Mouse (Mus musculus): ENCODE data around the gene Kcnk4. TPM values are rescaled to one million over a fixed set of nuclear protein-coding genes. Genes with fewer than 3 reads are reported as not detected.
A peak's percentile ranks its signal among the peaks of the same experiment; 100 is the strongest.

Kcnk4 gene
- polyA plus RNA-seq, 1 experiment from 2014 or later, result 0.75 TPM

- 81% methylated on average over 16 of the region's 16 CpGs for WGBS
- Histone ChIP-seq H3K27ac (replicated peaks) (no peak overlapping the region), H3K36me3 (ENCODE audit: control insufficient read depth, insufficient read depth, low read length) (no peaks in the 10 kb centered on the region), H3K4me1 (replicated peaks; ENCODE audit: control insufficient read depth, insufficient read depth) (peaks cover 5% of the 10 kb centered on the region; the same call in 1 of the 2 replicates), H3K4me2 (replicated peaks; ENCODE audit: low read depth) (no peak overlapping the region), H3K9me3 (ENCODE audit: control insufficient read depth, low read length) (no peaks in the 10 kb centered on the region), H3K4me3 (ENCODE audit: low read depth, low read length) (no peak overlapping the region), H3K27me3 (ENCODE audit: control insufficient read depth, insufficient read depth, low read length) (peaks cover 7% of the 10 kb centered on the region), H3K9ac (ENCODE audit: low read length) (no peak overlapping the region)
- TF ChIP-seq EP300 (optimal IDR thresholded peaks at IDR 0.05) (no peak), CTCF (IDR thresholded peaks at IDR 0.05; ENCODE audit: low read depth) (no peak)
- ATAC-seq (ENCODE audit: low FRiP score, low TSS enrichment) (no peak), DNase-seq (ENCODE audit: low spot score) (no peak)
Observed at GRCm38 (mm10) chr19:6937541-6938465, 3.5 kb upstream of the Kcnk4 start.

GRCm38 (mm10) chr19:6936299-6936698, 2.0 kb upstream of the Kcnk4 start:
- no peak overlapping the region for H3K4me3 ChIP-seq (ENCODE audit: low read depth, low read length)
- TF ChIP-seq EP300 (optimal IDR thresholded peaks at IDR 0.05), result no peak
- TF ChIP-seq CTCF (IDR thresholded peaks at IDR 0.05; ENCODE audit: low read depth), result peak; percentile 68
- H3K9ac ChIP-seq (ENCODE audit: low read length), result no peak overlapping the region
- peaks cover 10% of the 10 kb centered on the region for H3K27me3 ChIP-seq (ENCODE audit: control insufficient read depth, insufficient read depth, low read length)
- H3K4me2 ChIP-seq (replicated peaks; ENCODE audit: low read depth), result no peak overlapping the region
- DNase-seq (ENCODE audit: low spot score) (peak; percentile 55), ATAC-seq (ENCODE audit: low FRiP score, low TSS enrichment) (no peak)
- 15% methylated on average over 3 of the region's 3 CpGs for WGBS
- H3K36me3 ChIP-seq (ENCODE audit: control insufficient read depth, insufficient read depth, low read length), result no peaks in the 10 kb centered on the region
- H3K4me1 ChIP-seq (replicated peaks; ENCODE audit: control insufficient read depth, insufficient read depth), result peaks cover 5% of the 10 kb centered on the region; the same call in 1 of the 2 replicates
- H3K27ac ChIP-seq (replicated peaks), result no peak overlapping the region
- H3K9me3 ChIP-seq (ENCODE audit: control insufficient read depth, low read length), result no peaks in the 10 kb centered on the region

GRCm38 (mm10) chr19:6933436-6934194, 700 bp downstream of the Kcnk4 start:
- 7% methylated on average over 55 of the region's 58 CpGs for WGBS
- Histone ChIP-seq H3K9me3 (ENCODE audit: control insufficient read depth, low read length) (no peaks in the 10 kb centered on the region), H3K36me3 (ENCODE audit: control insufficient read depth, insufficient read depth, low read length) (no peaks in the 10 kb centered on the region), H3K4me2 (replicated peaks; ENCODE audit: low read depth) (peak overlapping the region; percentile 76), H3K9ac (ENCODE audit: low read length) (peak overlapping the region; percentile 58), H3K4me3 (ENCODE audit: low read depth, low read length) (peak overlapping the region; percentile 44), H3K27me3 (ENCODE audit: control insufficient read depth, insufficient read depth, low read length) (peaks cover 10% of the 10 kb centered on the region), H3K27ac (replicated peaks) (no peak overlapping the region), H3K4me1 (replicated peaks; ENCODE audit: control insufficient read depth, insufficient read depth) (no peaks in the 10 kb centered on the region)
- DNase-seq (ENCODE audit: low spot score), result peak; percentile 57
- TF ChIP-seq CTCF (IDR thresholded peaks at IDR 0.05; ENCODE audit: low read depth), result no peak
- no peak for TF ChIP-seq EP300 (optimal IDR thresholded peaks at IDR 0.05)
- peak; percentile 62 for ATAC-seq (ENCODE audit: low FRiP score, low TSS enrichment)

GRCm38 (mm10) chr19:6933102-6933435, 1.2 kb downstream of the Kcnk4 start:
- Histone ChIP-seq H3K4me2 (replicated peaks; ENCODE audit: low read depth) (no peak overlapping the region), H3K9ac (ENCODE audit: low read length) (no peak overlapping the region; the same call in 1 of the 2 replicates)

GRCm38 (mm10) chr19:6932018-6932417, 2.3 kb downstream of the Kcnk4 start:
- no peak for ATAC-seq (ENCODE audit: low FRiP score, low TSS enrichment)
- Histone ChIP-seq H3K4me2 (replicated peaks; ENCODE audit: low read depth) (no peak overlapping the region), H3K4me3 (ENCODE audit: low read depth, low read length) (no peak overlapping the region), H3K9ac (ENCODE audit: low read length) (no peak overlapping the region), H3K27me3 (ENCODE audit: control insufficient read depth, insufficient read depth, low read length) (peaks cover 10% of the 10 kb centered on the region), H3K36me3 (ENCODE audit: control insufficient read depth, insufficient read depth, low read length) (no peaks in the 10 kb centered on the region), H3K4me1 (replicated peaks; ENCODE audit: control insufficient read depth, insufficient read depth) (no peaks in the 10 kb centered on the region), H3K9me3 (ENCODE audit: control insufficient read depth, low read length) (no peaks in the 10 kb centered on the region), H3K27ac (replicated peaks) (no peak overlapping the region)
- 47% methylated on average over 1 of the region's 1 CpGs for WGBS
- DNase-seq (ENCODE audit: low spot score), result no peak
- no peak for TF ChIP-seq CTCF (IDR thresholded peaks at IDR 0.05; ENCODE audit: low read depth)

More at GRCm38 (mm10) chr19:6933102-6933435, 1.2 kb downstream of the Kcnk4 start:
- ATAC-seq (ENCODE audit: low FRiP score, low TSS enrichment), result no peak
- no peak for TF ChIP-seq EP300 (optimal IDR thresholded peaks at IDR 0.05)
- TF ChIP-seq CTCF (IDR thresholded peaks at IDR 0.05; ENCODE audit: low read depth), result no peak
- Histone ChIP-seq H3K27me3 (ENCODE audit: control insufficient read depth, insufficient read depth, low read length) (peaks cover 10% of the 10 kb centered on the region), H3K9me3 (ENCODE audit: control insufficient read depth, low read length) (no peaks in the 10 kb centered on the region), H3K4me3 (ENCODE audit: low read depth, low read length) (no peak overlapping the region), H3K27ac (replicated peaks) (no peak overlapping the region), H3K4me1 (replicated peaks; ENCODE audit: control insufficient read depth, insufficient read depth) (no peaks in the 10 kb centered on the region), H3K36me3 (ENCODE audit: control insufficient read depth, insufficient read depth, low read length) (no peaks in the 10 kb centered on the region)
- DNase-seq (ENCODE audit: low spot score), result no peak
- 60% methylated on average over 4 of the region's 4 CpGs for WGBS

Data from stomach, postnatal 0 days (tissue).